Mouse (Mus musculus) bone marrow macrophage, adult 2 months (primary cell): Measurements from ENCODE around the gene Hipk2.

Experiments used
- CTCF ChIP-seq: IDR thresholded peaks from 2 replicates; pipeline ENCODE4 v1.5.1; 2012; ENCODE audit warnings: low read depth, mild to moderate bottlenecking, low read length, moderate library complexity
- POLR2A ChIP-seq: IDR thresholded peaks from 2 replicates; pipeline ENCODE4 v1.6.1; 2012; ENCODE audit warnings: mild to moderate bottlenecking, low read depth, low read length, borderline replicate concordance

- TF ChIP-seq CTCF = no peak
- no peak for TF ChIP-seq POLR2A
Observed at GRCm38 (mm10) chr6:38760911-38761706, 114.9 kb downstream of the Hipk2 start.
